Mouse (Mus musculus) liver, embryonic 14.5 days (tissue): ENCODE data around the gene Hacd4.

Experiments
- CTCF ChIP-seq: IDR thresholded peaks from 2 replicates; pipeline ENCODE4 v1.5.1; 2016; ENCODE audit warnings: antibody characterized with exemption, low read depth, control low read depth
- EP300 ChIP-seq: IDR thresholded peaks from 2 replicates; pipeline ENCODE4 v1.6.1; 2016; ENCODE audit warnings: antibody characterized with exemption, low read depth

GRCm38 (mm10) chr4:88476084-88476483 is 37.4 kb upstream of the Hacd4 start:
- no peak for TF ChIP-seq CTCF
- TF ChIP-seq EP300, result no peak
